Mouse (Mus musculus) limb, embryonic 15.5 days (tissue): ENCODE data around the gene Chil1. TPM values are rescaled to one million over a fixed set of nuclear protein-coding genes. Genes with fewer than 3 reads are reported as not detected.

Experiments used
- ATAC-seq: fragments of 200-750 bp; cut with Nextera tagmentation; 2 replicates; pipeline ENCODE4 v1.8.0; 2017; ENCODE audit warnings: low read depth, moderate TSS enrichment; ENCODE audit not compliant: insufficient number of reproducible peaks, low FRiP score, low TSS enrichment
- H3K27ac ChIP-seq: fragments of 300-500 bp; sonication (generic); 2 replicates; pipeline ENCODE4 v1.5.1; 2015; ENCODE audit warnings: moderate library complexity, mild to moderate bottlenecking, inconsistent platforms
- H3K27me3 ChIP-seq: fragments of 300-500 bp; sonication (generic); 2 replicates; pipeline ENCODE4 v1.6.1; 2015; ENCODE audit warnings: inconsistent platforms
- H3K36me3 ChIP-seq: fragments of 300-500 bp; sonication (generic); 2 replicates; pipeline ENCODE4 v1.6.1; 2015; ENCODE audit warnings: inconsistent platforms
- H3K4me1 ChIP-seq: fragments of 300-500 bp; sonication (generic); 2 replicates; pipeline ENCODE4 v1.6.1; 2015; ENCODE audit warnings: inconsistent platforms
- H3K4me2 ChIP-seq: fragments of 300-500 bp; sonication (generic); 2 replicates; pipeline ENCODE4 v1.6.1; 2015; ENCODE audit warnings: mild to moderate bottlenecking, inconsistent platforms
- H3K4me3 ChIP-seq: fragments of 300-500 bp; sonication (generic); 2 replicates; pipeline ENCODE4 v1.5.1; 2015; ENCODE audit warnings: mild to moderate bottlenecking, inconsistent platforms
- H3K9ac ChIP-seq: fragments of 300-500 bp; sonication (generic); 2 replicates; pipeline ENCODE4 v1.6.1; 2015; ENCODE audit warnings: inconsistent platforms
- H3K9me3 ChIP-seq: fragments of 300-500 bp; sonication (generic); 2 replicates; pipeline ENCODE4 v1.6.1; 2016; ENCODE audit warnings: inconsistent platforms
- WGBS: fragments of 180-500 bp; shearing (Covaris S2); methylation state at CpG from one replicate; pipeline ENCODE4 v1.1.7; 2015; 5-methylcytosine and 5-hydroxymethylcytosine counted together
- polyA plus RNA-seq: library from polyadenylated mRNA; unstranded; fragments of >200 nt; fragmentation: Nextera tagmentation; extraction: Ambion mirVana; gene quantifications from 2 replicates; pipeline ENCODE4 v1.2.1, GENCODE M21; 2015

Chil1 gene
- polyA plus RNA-seq, 1 experiment from 2014 or later = 9.8 TPM

- H3K4me2 ChIP-seq = no peak overlapping the region
- H3K27ac ChIP-seq = no peak overlapping the region
These were observed 29.1 kb downstream of the Chil1 start for GRCm38 (mm10) chr1:134211043-134211442.

GRCm38 (mm10) chr1:134211631-134212030 is 29.7 kb downstream of the Chil1 start:
- no peak overlapping the region for H3K4me2 ChIP-seq

More at GRCm38 (mm10) chr1:134211043-134211442, 29.1 kb downstream of the Chil1 start:
- Histone ChIP-seq H3K9me3 (no peaks in the 10 kb centered on the region), H3K9ac (no peak overlapping the region), H3K36me3 (no peaks in the 10 kb centered on the region), H3K27me3 (0 out of 2 replicates have a peak, but pooled peaks cover 3% of the 10 kb centered on the region), H3K4me1 (peaks cover 30% of the 10 kb centered on the region), H3K4me3 (no peak overlapping the region)
- 43% methylated on average over 6 of the region's 6 CpGs for WGBS
- no peak for ATAC-seq

GRCm38 (mm10) chr1:134212351-134212750 is 30.4 kb downstream of the Chil1 start:
- Histone ChIP-seq H3K27me3 (0 out of 2 replicates have a peak, but pooled peaks cover 3% of the 10 kb centered on the region), H3K4me2 (no peak overlapping the region), H3K4me3 (no peak overlapping the region), H3K27ac (no peak overlapping the region), H3K9me3 (no peaks in the 10 kb centered on the region), H3K4me1 (peaks cover 26% of the 10 kb centered on the region), H3K9ac (no peak overlapping the region), H3K36me3 (no peaks in the 10 kb centered on the region)
- 80% methylated on average over 6 of the region's 6 CpGs for WGBS
- no peak for ATAC-seq

More at GRCm38 (mm10) chr1:134211631-134212030, 29.7 kb downstream of the Chil1 start:
- WGBS = 14% methylated on average over 2 of the region's 2 CpGs
- Histone ChIP-seq H3K9me3 (no peaks in the 10 kb centered on the region), H3K9ac (no peak overlapping the region), H3K27ac (no peak overlapping the region), H3K4me3 (no peak overlapping the region), H3K4me1 (peaks cover 27% of the 10 kb centered on the region), H3K27me3 (0 out of 2 replicates have a peak, but pooled peaks cover 3% of the 10 kb centered on the region), H3K36me3 (no peaks in the 10 kb centered on the region)
- no peak for ATAC-seq

- H3K9ac ChIP-seq = no peak overlapping the region
- peaks cover 26% of the 10 kb centered on the region for H3K4me1 ChIP-seq
- H3K27ac ChIP-seq = no peak overlapping the region
- WGBS = 73% methylated on average over 7 of the region's 7 CpGs
- no peak for ATAC-seq
- H3K36me3 ChIP-seq = no peaks in the 10 kb centered on the region
- H3K27me3 ChIP-seq = 0 out of 2 replicates have a peak, but pooled peaks cover 3% of the 10 kb centered on the region
- H3K9me3 ChIP-seq = no peaks in the 10 kb centered on the region
- no peak overlapping the region for H3K4me2 ChIP-seq
- no peak overlapping the region for H3K4me3 ChIP-seq
These were observed 31.4 kb downstream of the Chil1 start for GRCm38 (mm10) chr1:134213405-134213804.

- Histone ChIP-seq H3K9me3 (no peaks in the 10 kb centered on the region), H3K27ac (no peak overlapping the region), H3K9ac (no peak overlapping the region), H3K27me3 (0 out of 2 replicates have a peak, but pooled peaks cover 3% of the 10 kb centered on the region), H3K4me2 (no peak overlapping the region), H3K4me3 (no peak overlapping the region), H3K4me1 (peaks cover 26% of the 10 kb centered on the region), H3K36me3 (no peaks in the 10 kb centered on the region)
- WGBS = 60% methylated on average over 7 of the region's 7 CpGs
- no peak for ATAC-seq
These were observed 33.1 kb downstream of the Chil1 start for GRCm38 (mm10) chr1:134215059-134215458.

- Histone ChIP-seq H3K4me2 (no peak overlapping the region), H3K36me3 (no peaks in the 10 kb centered on the region), H3K9me3 (no peaks in the 10 kb centered on the region), H3K27ac (no peak overlapping the region), H3K4me1 (peaks cover 21% of the 10 kb centered on the region), H3K4me3 (no peak overlapping the region), H3K27me3 (0 out of 2 replicates have a peak, but pooled peaks cover 3% of the 10 kb centered on the region), H3K9ac (no peak overlapping the region)
- 34% methylated on average over 11 of the region's 11 CpGs for WGBS
- no peak for ATAC-seq
These were observed 34.0 kb downstream of the Chil1 start for GRCm38 (mm10) chr1:134215751-134216628.

- Histone ChIP-seq H3K27me3 (0 out of 2 replicates have a peak, but pooled peaks cover 3% of the 10 kb centered on the region), H3K36me3 (no peaks in the 10 kb centered on the region), H3K4me3 (no peak overlapping the region), H3K9me3 (no peaks in the 10 kb centered on the region), H3K4me2 (no peak overlapping the region), H3K9ac (no peak overlapping the region), H3K27ac (no peak overlapping the region), H3K4me1 (peaks cover 15% of the 10 kb centered on the region)
- 89% methylated on average over 2 of the region's 2 CpGs for WGBS
- ATAC-seq = no peak
These were observed 34.6 kb downstream of the Chil1 start for GRCm38 (mm10) chr1:134216629-134216971.

GRCm38 (mm10) chr1:134217028-134217481 is 35.1 kb downstream of the Chil1 start:
- Histone ChIP-seq H3K27me3 (0 out of 2 replicates have a peak, but pooled peaks cover 3% of the 10 kb centered on the region), H3K4me3 (no peak overlapping the region), H3K27ac (no peak overlapping the region), H3K4me1 (peaks cover 10% of the 10 kb centered on the region), H3K4me2 (no peak overlapping the region), H3K9me3 (no peaks in the 10 kb centered on the region), H3K36me3 (no peaks in the 10 kb centered on the region), H3K9ac (no peak overlapping the region)
- no peak for ATAC-seq
- WGBS = 58% methylated on average over 12 of the region's 12 CpGs

GRCm38 (mm10) chr1:134217942-134218341 is 36.0 kb downstream of the Chil1 start:
- no peaks in the 10 kb centered on the region for H3K9me3 ChIP-seq
- H3K27me3 ChIP-seq = 0 out of 2 replicates have a peak, but pooled peaks cover 3% of the 10 kb centered on the region
- H3K4me2 ChIP-seq = no peak overlapping the region
- H3K27ac ChIP-seq = no peak overlapping the region
- H3K4me1 ChIP-seq = peaks cover 10% of the 10 kb centered on the region
- no peak overlapping the region for H3K4me3 ChIP-seq
- 76% methylated on average over 3 of the region's 3 CpGs for WGBS
- no peaks in the 10 kb centered on the region for H3K36me3 ChIP-seq
- no peak overlapping the region for H3K9ac ChIP-seq
- no peak for ATAC-seq

GRCm38 (mm10) chr1:134219608-134220007 is 37.6 kb downstream of the Chil1 start:
- Histone ChIP-seq H3K4me1 (peaks cover 10% of the 10 kb centered on the region), H3K4me2 (no peak overlapping the region), H3K27ac (no peak overlapping the region), H3K9ac (no peak overlapping the region), H3K9me3 (no peaks in the 10 kb centered on the region), H3K27me3 (no peaks in the 10 kb centered on the region; the same call in 1 of the 2 replicates), H3K4me3 (no peak overlapping the region), H3K36me3 (no peaks in the 10 kb centered on the region)
- WGBS = 81% methylated on average over 5 of the region's 5 CpGs
- ATAC-seq = no peak

GRCm38 (mm10) chr1:134221172-134221571 is 39.2 kb downstream of the Chil1 start:
- WGBS = 88% methylated on average over 1 of the region's 1 CpGs
- Histone ChIP-seq H3K36me3 (no peaks in the 10 kb centered on the region), H3K4me1 (peaks cover 2% of the 10 kb centered on the region), H3K9ac (no peak overlapping the region), H3K4me2 (no peak overlapping the region), H3K27me3 (no peaks in the 10 kb centered on the region; the same call in 1 of the 2 replicates), H3K27ac (no peak overlapping the region), H3K4me3 (no peak overlapping the region), H3K9me3 (no peaks in the 10 kb centered on the region)
- ATAC-seq = no peak
